Mouse (Mus musculus) myocyte (in vitro differentiated cells): ENCODE results near the gene Rnf181.

Source experiments
- CEBPB ChIP-seq: IDR thresholded peaks from 2 replicates; pipeline ENCODE4 v1.6.1; 2011; ENCODE audit warnings: mild to moderate bottlenecking, moderate library complexity; ENCODE audit not compliant: poor library complexity, insufficient read depth, severe bottlenecking
- MAX ChIP-seq: IDR thresholded peaks from one replicate; pipeline ENCODE4 v1.6.1; 2011; ENCODE audit warnings: low read depth, mild to moderate bottlenecking, control low read depth
- MYOD1 ChIP-seq, 3 experiments: IDR thresholded peaks; one replicate each; pipeline ENCODE4 v1.6.1; 2011; ENCODE audit warnings: control low read depth in 2 of 3, low read depth in 2 of 3, mild to moderate bottlenecking in 2 of 3, moderate library complexity in 1 of 3; ENCODE audit not compliant: insufficient read length in 2 of 3, control insufficient read depth in 1 of 3
- POLR2A ChIP-seq: IDR thresholded peaks from one replicate; pipeline ENCODE4 v1.6.1; 2011; ENCODE audit warnings: low read depth, mild to moderate bottlenecking, control low read depth, moderate library complexity; ENCODE audit not compliant: insufficient read length
- REST ChIP-seq: IDR thresholded peaks from one replicate; pipeline ENCODE4 v1.6.1; 2011; ENCODE audit warnings: mild to moderate bottlenecking, control low read depth, moderate library complexity; ENCODE audit not compliant: insufficient read depth, insufficient read length
- USF1 ChIP-seq: IDR thresholded peaks from one replicate; pipeline ENCODE4 v1.6.1; 2011; ENCODE audit warnings: low read depth, mild to moderate bottlenecking, control low read depth, moderate library complexity

DNA sequence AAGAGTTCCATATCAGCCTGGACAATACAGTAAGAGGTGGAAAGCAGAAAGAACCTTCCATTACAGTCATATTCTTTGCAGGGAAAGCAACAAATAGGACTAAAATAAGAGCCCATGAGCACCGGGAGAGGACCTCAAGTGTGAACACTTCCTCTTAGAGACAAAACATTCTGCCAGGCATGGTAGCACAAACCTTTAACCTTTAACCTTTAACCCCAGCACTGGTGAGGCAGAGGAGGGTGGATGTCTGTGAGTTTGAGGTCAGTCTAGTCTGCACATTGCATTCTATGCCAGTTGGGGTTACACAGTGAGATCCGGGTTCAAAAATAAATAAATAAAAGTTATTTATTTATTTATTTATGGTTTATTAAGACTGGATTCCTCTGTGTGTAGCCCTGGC lies 26.3 kb downstream of the Rnf181 start:
- TF ChIP-seq POLR2A = no peak
- no peak for TF ChIP-seq MAX
- no peak for TF ChIP-seq USF1
- TF ChIP-seq CEBPB = no peak
- TF ChIP-seq MYOD1 (IDR thresholded peaks at IDR 0.05; ENCODE audit: control insufficient read depth in 1 of 3, insufficient read length in 2 of 3, low read depth in 2 of 3) = no peak
- TF ChIP-seq REST = no peak
